Mouse (Mus musculus) megakaryocyte, embryonic 14.5 days (primary cell): ENCODE results near the gene Slc25a34.

ENCODE experiments used
- FLI1 ChIP-seq: IDR thresholded peaks from 2 replicates; pipeline ENCODE4 v1.6.1; 2012; ENCODE audit warnings: low read length, inconsistent platforms, mixed read lengths
- GATA1 ChIP-seq: IDR thresholded peaks from 3 replicates; pipeline ENCODE4 v1.6.1; 2012; ENCODE audit warnings: mixed read lengths, low read length, inconsistent platforms, borderline replicate concordance

DNA sequence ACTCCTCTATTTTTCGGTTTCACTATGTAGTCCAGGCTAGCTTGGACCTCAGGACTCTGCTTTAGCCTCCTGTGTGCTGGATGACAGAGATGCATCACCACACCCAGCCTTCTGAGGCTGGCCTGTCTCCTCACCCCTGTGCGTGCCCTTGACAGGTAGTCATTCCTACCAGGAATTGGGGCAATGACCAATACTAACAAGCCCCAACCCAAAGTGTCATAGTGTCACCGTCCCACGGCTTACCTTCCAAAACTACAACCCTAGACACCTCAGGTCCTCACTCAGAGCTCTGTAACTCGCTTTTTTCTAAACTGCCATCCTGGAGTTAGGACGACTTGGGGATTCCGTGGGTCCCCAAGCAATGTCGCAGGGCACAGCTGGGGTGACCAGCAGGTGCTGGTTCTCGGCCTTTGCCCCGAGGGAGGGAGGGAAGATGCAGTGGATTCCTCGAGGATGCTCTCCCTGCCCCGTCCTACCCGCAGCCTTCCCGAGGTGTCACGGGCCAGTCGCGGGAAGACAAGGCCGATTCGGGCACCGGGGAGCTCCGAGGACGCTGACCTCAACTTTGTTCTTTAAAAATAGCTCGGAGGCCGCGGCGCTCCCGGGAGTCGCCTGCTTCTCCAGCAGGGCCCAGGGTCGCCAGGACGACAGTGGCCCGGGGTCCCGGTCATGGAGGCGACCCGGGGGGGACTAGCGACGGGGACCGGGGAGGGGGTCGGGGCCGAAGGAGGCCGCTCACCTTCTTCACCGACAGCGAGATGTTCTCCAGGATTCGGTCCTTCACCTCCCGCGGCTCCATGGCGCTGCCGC lies 39.7 kb upstream of the Slc25a34 start:
- TF ChIP-seq GATA1, result no peak
- TF ChIP-seq FLI1, result no peak
